In genomic region chr12:16778523-16778922, GRCm38 (mm10) we compare ENCODE assay signal across 25 mouse cellular contexts. TPM values are rescaled to one million over a fixed set of nuclear protein-coding genes. Genes with fewer than 3 reads are reported as not detected.
"Had no signal": no experiment of that assay in that cellular context is flagged by ENCODE, and none has a peak within 500 bp of the region (broad histone marks: within the 10 kb centered on the region; RNA-seq: fewer than 3 reads in every experiment).

No protein-coding gene starts in this region.

- H3K9ac ChIP-seq: heart, embryonic 13.5 days; heart, embryonic 15.5 days; hindbrain, embryonic 13.5 days; hindbrain, embryonic 15.5 days; kidney, embryonic 15.5 days; limb, embryonic 12.5 days; liver, embryonic 13.5 days; liver, postnatal 0 days had no signal

- H3K36me3 ChIP-seq: heart, embryonic 13.5 days; heart, embryonic 15.5 days; hindbrain, embryonic 13.5 days; hindbrain, embryonic 15.5 days; kidney, embryonic 15.5 days; limb, embryonic 12.5 days; liver, embryonic 13.5 days had no signal

- H3K4me1 ChIP-seq: heart, embryonic 15.5 days; hindbrain, embryonic 13.5 days; hindbrain, embryonic 15.5 days; limb, embryonic 10.5 days; limb, embryonic 12.5 days had no signal

- H3K27ac ChIP-seq: heart, embryonic 13.5 days; heart, embryonic 15.5 days; hindbrain, embryonic 13.5 days; hindbrain, embryonic 15.5 days; hindbrain, postnatal 0 days; kidney, embryonic 15.5 days; kidney, postnatal 0 days; left cerebral cortex, adult 2 months; limb, embryonic 10.5 days; limb, embryonic 12.5 days; liver, embryonic 13.5 days had no signal

- ATAC-seq: hindbrain, postnatal 0 days; intestine, embryonic 16.5 days; liver, postnatal 0 days had no signal

- H3K4me2 ChIP-seq: heart, embryonic 11.5 days; heart, embryonic 13.5 days; heart, embryonic 15.5 days; hindbrain, embryonic 13.5 days; hindbrain, embryonic 15.5 days; kidney, embryonic 15.5 days; limb, embryonic 12.5 days; liver, embryonic 13.5 days had no signal

- H3K4me3 ChIP-seq: heart, embryonic 13.5 days; heart, embryonic 15.5 days; hindbrain, embryonic 13.5 days; hindbrain, embryonic 15.5 days; kidney, embryonic 15.5 days; left cerebral cortex, adult 2 months; limb, embryonic 10.5 days; limb, embryonic 12.5 days; liver, embryonic 13.5 days had no signal

- DNase-seq: gastrocnemius, postnatal 25 days; heart, adult 18-20 months; heart, postnatal 14 days; heart, postnatal 36 days; kidney, adult 11 months; kidney, adult 2 months; kidney, adult 9 months; kidney, postnatal 14 days; kidney, postnatal 36 days; layer of hippocampus, adult 9-11 months; liver, embryonic 13.5 days; liver, postnatal 0 days had no signal

- H3K27me3 ChIP-seq: heart, embryonic 13.5 days; heart, embryonic 15.5 days; hindbrain, embryonic 13.5 days; hindbrain, embryonic 15.5 days; kidney, embryonic 15.5 days; limb, embryonic 12.5 days; liver, embryonic 13.5 days had no signal

- H3K9me3 ChIP-seq: heart, embryonic 13.5 days; heart, embryonic 15.5 days; hindbrain, embryonic 13.5 days; hindbrain, embryonic 15.5 days; kidney, embryonic 15.5 days; limb, embryonic 10.5 days; limb, embryonic 12.5 days; liver, embryonic 13.5 days had no signal

RNA-seq across cellular contexts. Expression of gene Greb1, which starts 22.2 kb away (rescaled TPM):
- total RNA-seq: hematopoietic stem cell, adult 5-6 weeks had no signal
